Mouse (Mus musculus) cerebellum, adult 2 months (tissue): Measurements from ENCODE around the gene Pdlim7.

Experiments
- CTCF ChIP-seq: fragments of 200-500 bp; IDR thresholded peaks from 2 replicates; pipeline ENCODE4 v1.5.1; 2011; ENCODE audit warnings: low read depth, mild to moderate bottlenecking, control low read depth, low read length, moderate library complexity, borderline replicate concordance; ENCODE audit not compliant: insufficient read depth
- POLR2A ChIP-seq: fragments of 200-500 bp; IDR thresholded peaks from 2 replicates; pipeline ENCODE4 v1.6.1; 2011; ENCODE audit warnings: low read length, control low read depth, borderline replicate concordance; ENCODE audit not compliant: insufficient read depth

DNA sequence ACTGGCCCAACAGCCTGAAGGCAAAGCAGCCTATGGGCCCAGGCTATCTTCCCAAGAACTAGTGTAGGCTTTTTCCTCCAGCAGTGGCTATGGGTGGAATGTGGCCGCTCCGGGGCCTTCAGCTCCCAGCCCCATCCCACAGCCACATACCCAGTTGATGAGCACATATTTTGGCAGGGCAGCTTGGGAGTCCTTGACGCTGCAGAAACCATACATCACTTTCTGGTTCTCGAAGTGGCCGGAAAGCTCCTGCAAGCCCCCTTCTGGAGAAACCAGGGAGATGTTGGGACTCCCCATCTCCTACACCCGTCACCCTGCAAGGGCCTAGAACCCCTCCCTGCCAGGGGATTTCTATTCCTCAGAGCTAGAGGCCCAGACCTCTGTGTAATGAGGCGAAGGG lies 30.9 kb downstream of the Pdlim7 start:
- TF ChIP-seq POLR2A = no peak
- TF ChIP-seq CTCF = no peak
